Mouse (Mus musculus) hindbrain, embryonic 12.5 days (tissue): ENCODE measurements around the gene Gm13276. TPM values are rescaled to one million over a fixed set of nuclear protein-coding genes. Genes with fewer than 3 reads are reported as not detected.
"Not testable (repeated sequence)": the region's sequence is repeated elsewhere in the genome, so short reads cannot be mapped to it uniquely, and the experiment has no call there.

Source experiments
- ATAC-seq: fragments of 200-750 bp; cut with Nextera tagmentation; 2 replicates; pipeline ENCODE4 v1.8.0; 2017; ENCODE audit warnings: moderate TSS enrichment; ENCODE audit not compliant: low FRiP score
- H3K27ac ChIP-seq: fragments of 300-500 bp; sonication (generic); 2 replicates; pipeline ENCODE4 v1.5.1; 2016; ENCODE audit warnings: mild to moderate bottlenecking
- H3K27me3 ChIP-seq: fragments of 300-500 bp; sonication (generic); 2 replicates; pipeline ENCODE4 v1.6.1; 2016; ENCODE audit warnings: mild to moderate bottlenecking
- H3K36me3 ChIP-seq: fragments of 300-500 bp; sonication (generic); 2 replicates; pipeline ENCODE4 v1.6.1; 2016; ENCODE audit warnings: mild to moderate bottlenecking
- H3K4me1 ChIP-seq: fragments of 300-500 bp; sonication (generic); 2 replicates; pipeline ENCODE4 v1.6.1; 2016
- H3K4me2 ChIP-seq: fragments of 300-500 bp; sonication (generic); replicated peaks from 2 replicates; pipeline ENCODE4 v1.6.1; 2016; ENCODE audit warnings: mild to moderate bottlenecking
- H3K4me3 ChIP-seq: fragments of 300-500 bp; sonication (generic); 2 replicates; pipeline ENCODE4 v1.5.1; 2016; ENCODE audit warnings: mild to moderate bottlenecking
- H3K9ac ChIP-seq: fragments of 300-500 bp; sonication (generic); 2 replicates; pipeline ENCODE4 v1.6.1; 2016; ENCODE audit warnings: mild to moderate bottlenecking, moderate library complexity
- H3K9me3 ChIP-seq: fragments of 300-500 bp; sonication (generic); replicated peaks from 2 replicates; pipeline ENCODE4 v1.6.1; 2016; ENCODE audit warnings: mild to moderate bottlenecking
- WGBS: fragments of 180-500 bp; shearing (Covaris S2); methylation state at CpG from one replicate; pipeline ENCODE4 v1.1.7; 2016; 5-methylcytosine and 5-hydroxymethylcytosine counted together
- polyA plus RNA-seq: library from polyadenylated mRNA; unstranded; fragments of >200 nt; fragmentation: Nextera tagmentation; extraction: Ambion mirVana; gene quantifications from 2 replicates; pipeline ENCODE4 v1.2.1, GENCODE M21; 2016

The Gm13276 gene
- polyA plus RNA-seq, 1 experiment from 2014 or later, result 0.62 TPM

DNA sequence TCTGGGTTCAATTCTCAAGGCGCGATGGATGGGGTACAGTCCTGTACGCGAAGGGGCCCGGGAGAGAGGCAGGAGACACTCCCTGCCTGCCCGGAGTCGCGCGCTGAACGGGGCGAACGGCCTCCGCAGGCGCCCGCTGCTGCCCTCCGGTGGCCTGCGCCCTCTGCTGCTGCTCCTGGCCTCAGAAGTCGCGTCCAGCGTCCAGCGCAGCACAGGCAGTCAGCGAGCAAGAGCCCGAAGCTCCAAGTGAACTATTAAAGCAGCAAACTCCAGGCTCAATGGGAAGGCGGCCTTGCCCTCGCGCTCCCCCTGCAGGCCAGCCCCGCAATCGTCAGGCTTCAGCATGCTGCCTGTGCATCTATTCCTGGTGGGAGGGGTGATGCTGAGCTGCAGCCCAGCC lies 25.1 kb upstream of the Gm13276 start:
- not testable (repeated sequence) for H3K27ac ChIP-seq, ATAC-seq, H3K9ac ChIP-seq, H3K27me3 ChIP-seq, H3K4me1 ChIP-seq, H3K36me3 ChIP-seq, H3K9me3 ChIP-seq
- under 1% methylated on average over 23 of the region's 28 CpGs for WGBS
- H3K4me3 ChIP-seq, result peak overlapping the region; percentile 32
- peak overlapping the region; percentile 52 for H3K4me2 ChIP-seq

DNA sequence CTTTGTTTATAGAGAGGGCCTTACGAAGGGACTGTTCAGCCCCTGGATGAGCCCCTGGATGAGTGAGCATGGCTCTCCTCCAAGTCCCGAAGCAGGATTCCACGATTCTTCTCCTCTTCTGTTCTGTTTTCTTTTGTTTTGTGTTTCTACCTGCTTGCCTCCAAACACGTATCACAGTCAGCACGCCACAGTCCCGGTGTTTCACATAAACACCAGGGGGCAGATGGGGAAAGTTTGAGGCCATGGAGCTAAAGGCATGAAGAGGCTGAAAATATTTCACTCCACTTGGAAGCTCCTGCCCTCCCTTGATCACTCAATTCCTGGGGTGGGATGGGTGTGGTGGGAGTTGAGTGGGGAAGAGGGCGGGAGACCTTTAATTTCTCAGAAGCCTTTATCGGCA lies 23.7 kb upstream of the Gm13276 start:
- not testable (repeated sequence) for H3K9me3 ChIP-seq, H3K27ac ChIP-seq, H3K27me3 ChIP-seq, H3K4me3 ChIP-seq, H3K9ac ChIP-seq, H3K4me2 ChIP-seq, ATAC-seq, H3K36me3 ChIP-seq, H3K4me1 ChIP-seq
- WGBS, result 63% methylated on average over 6 of the region's 8 CpGs

DNA sequence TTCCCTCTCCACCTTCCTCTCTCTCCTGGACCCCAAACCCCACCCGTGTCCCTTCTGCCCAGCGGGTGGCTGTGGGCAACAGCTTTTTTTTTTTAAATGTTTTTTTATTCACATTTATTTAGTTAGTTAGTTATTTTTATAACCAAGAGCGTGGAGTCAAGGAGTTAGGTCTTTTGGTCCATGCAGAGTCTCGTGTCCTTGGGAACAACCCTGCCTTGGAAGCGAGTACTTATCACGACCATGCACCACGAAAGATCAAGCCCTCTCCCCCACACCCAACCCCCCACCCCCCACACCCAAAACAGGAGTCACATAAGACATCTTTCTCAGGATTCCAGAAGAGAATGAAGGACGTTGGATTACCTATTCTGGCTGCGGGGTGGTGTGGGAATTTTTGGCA lies 23.2 kb upstream of the Gm13276 start:
- H3K4me2 ChIP-seq, H3K27ac ChIP-seq, H3K4me1 ChIP-seq, H3K27me3 ChIP-seq, H3K9me3 ChIP-seq, H3K9ac ChIP-seq, ATAC-seq, H3K4me3 ChIP-seq, H3K36me3 ChIP-seq: not testable (repeated sequence)
- 54% methylated on average over 9 of the region's 9 CpGs for WGBS

DNA sequence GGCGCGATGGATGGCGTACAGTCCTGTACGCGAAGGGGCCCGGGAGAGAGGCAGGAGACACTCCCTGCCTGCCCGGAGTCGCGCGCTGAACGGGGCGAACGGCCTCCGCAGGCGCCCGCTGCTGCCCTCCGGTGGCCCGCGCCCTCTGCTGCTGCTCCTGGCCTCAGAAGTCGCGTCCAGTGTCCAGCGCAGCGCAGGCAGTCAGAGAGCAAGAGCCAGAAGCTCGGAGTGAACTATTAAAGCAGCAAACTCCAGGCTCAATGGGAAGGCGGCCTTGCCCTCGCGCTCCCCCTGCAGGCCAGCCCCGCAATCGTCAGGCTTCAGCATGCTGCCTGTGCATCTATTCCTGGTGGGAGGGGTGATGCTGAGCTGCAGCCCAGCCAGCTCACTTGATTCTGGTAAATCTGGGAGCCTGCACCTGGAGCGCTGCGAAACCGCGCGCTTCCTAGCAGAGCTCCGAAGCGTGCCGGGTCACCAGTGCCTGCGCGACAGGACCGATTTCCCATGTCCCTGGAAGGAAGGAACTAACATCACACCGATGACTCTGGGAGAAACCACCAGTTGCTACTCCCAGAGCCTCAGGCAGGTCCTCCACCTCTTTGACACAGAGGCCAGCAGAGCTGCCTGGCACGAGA lies 22.0 kb upstream of the Gm13276 start:
- ATAC-seq, H3K4me1 ChIP-seq, H3K27me3 ChIP-seq, H3K9ac ChIP-seq, H3K9me3 ChIP-seq, H3K27ac ChIP-seq, H3K36me3 ChIP-seq: not testable (repeated sequence)
- H3K4me2 ChIP-seq, result peak overlapping the region; percentile 56
- peak overlapping the region; percentile 30 for H3K4me3 ChIP-seq
- 3% methylated on average over 32 of the region's 42 CpGs for WGBS

DNA sequence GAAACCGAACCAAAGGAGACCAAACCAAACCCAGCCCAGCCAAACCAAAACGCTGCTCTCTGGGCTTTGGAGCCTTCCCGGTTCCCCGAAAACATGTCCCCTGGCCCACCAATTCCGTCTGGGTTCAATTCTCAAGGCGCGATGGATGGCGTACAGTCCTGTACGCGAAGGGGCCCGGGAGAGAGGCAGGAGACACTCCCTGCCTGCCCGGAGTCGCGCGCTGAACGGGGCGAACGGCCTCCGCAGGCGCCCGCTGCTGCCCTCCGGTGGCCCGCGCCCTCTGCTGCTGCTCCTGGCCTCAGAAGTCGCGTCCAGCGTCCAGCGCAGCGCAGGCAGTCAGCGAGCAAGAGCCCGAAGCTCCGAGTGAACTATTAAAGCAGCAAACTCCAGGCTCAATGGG lies 12.0 kb upstream of the Gm13276 start, which contains the start of gene Gm13290:
Gene Gm13290 (plus strand): TSS at position 301 of the 400 bp plus-strand sequence.
- not testable (repeated sequence) for H3K9ac ChIP-seq

DNA sequence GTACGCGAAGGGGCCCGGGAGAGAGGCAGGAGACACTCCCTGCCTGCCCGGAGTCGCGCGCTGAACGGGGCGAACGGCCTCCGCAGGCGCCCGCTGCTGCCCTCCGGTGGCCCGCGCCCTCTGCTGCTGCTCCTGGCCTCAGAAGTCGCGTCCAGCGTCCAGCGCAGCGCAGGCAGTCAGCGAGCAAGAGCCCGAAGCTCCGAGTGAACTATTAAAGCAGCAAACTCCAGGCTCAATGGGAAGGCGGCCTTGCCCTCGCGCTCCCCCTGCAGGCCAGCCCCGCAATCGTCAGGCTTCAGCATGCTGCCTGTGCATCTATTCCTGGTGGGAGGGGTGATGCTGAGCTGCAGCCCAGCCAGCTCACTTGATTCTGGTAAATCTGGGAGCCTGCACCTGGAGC lies 8.9 kb upstream of the Gm13276 start, which contains the start of gene Gm13289:
Gene Gm13289 (plus strand): TSS at position 301 of the 400 bp plus-strand sequence.
- not testable (repeated sequence) for H3K9me3 ChIP-seq, H3K4me3 ChIP-seq, H3K36me3 ChIP-seq, H3K4me2 ChIP-seq, H3K27me3 ChIP-seq, H3K4me1 ChIP-seq, H3K27ac ChIP-seq, ATAC-seq, H3K9ac ChIP-seq
- WGBS, result no CpG with 5 or more reads among the region's 29 CpGs

More for the DNA sequence above, 12.0 kb upstream of the Gm13276 start, which contains the start of gene Gm13290:
- ATAC-seq, H3K36me3 ChIP-seq, H3K27me3 ChIP-seq, H3K4me1 ChIP-seq, H3K4me3 ChIP-seq, H3K4me2 ChIP-seq, H3K9me3 ChIP-seq, H3K27ac ChIP-seq: not testable (repeated sequence)
- WGBS, result no CpG with 5 or more reads among the region's 32 CpGs

DNA sequence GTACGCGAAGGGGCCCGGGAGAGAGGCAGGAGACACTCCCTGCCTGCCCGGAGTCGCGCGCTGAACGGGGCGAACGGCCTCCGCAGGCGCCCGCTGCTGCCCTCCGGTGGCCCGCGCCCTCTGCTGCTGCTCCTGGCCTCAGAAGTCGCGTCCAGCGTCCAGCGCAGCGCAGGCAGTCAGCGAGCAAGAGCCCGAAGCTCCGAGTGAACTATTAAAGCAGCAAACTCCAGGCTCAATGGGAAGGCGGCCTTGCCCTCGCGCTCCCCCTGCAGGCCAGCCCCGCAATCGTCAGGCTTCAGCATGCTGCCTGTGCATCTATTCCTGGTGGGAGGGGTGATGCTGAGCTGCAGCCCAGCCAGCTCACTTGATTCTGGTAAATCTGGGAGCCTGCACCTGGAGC lies 6.0 kb upstream of the Gm13276 start, which contains the start of gene Gm13272:
Gene Gm13272 (plus strand): TSS at position 301 of the 400 bp plus-strand sequence.
- not testable (repeated sequence) for H3K36me3 ChIP-seq, H3K4me2 ChIP-seq, ATAC-seq, H3K27me3 ChIP-seq, H3K9ac ChIP-seq, H3K27ac ChIP-seq, H3K4me3 ChIP-seq, H3K9me3 ChIP-seq, H3K4me1 ChIP-seq
- no CpG with 5 or more reads among the region's 29 CpGs for WGBS

DNA sequence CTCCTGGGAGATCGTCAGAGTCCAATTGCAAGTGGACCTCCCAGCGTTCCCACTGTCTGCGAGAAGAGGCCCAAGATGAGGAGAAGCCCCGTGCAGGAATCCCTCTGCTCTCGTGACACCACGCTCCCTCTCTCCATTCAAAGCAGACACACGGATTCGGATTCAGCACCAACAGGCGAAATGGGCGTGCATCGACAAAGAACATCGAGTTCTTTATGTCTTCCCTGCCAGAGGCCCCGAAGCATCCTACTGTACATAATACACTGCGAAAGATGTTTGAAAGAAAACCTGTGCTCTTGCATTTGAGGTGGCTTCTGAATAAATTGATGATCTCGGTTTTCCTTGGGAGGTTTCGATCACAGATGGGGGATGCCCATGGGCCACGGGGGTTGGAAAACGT lies 5.2 kb upstream of the Gm13276 start:
- ATAC-seq, result not testable (repeated sequence)
- 57% methylated on average over 14 of the region's 18 CpGs for WGBS

DNA sequence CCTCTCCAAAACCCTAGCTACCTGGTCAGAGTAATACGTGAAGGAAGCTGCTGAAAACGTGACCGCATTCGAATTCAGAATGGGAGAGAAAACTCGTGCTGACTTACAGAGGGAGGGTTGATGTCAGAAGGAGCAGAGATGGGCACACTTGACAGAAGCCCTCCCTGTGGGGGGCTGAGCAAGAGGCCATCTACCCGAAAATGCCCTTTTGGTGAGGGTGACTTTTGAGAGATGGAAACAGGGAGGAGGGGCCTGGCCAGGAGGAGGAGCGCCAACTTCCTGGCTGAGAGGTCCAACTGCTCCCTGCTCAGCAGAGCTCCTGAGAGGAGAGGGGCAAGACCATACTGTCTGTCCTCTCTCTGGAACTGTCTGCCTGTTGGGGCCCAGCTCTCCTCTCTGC lies 3.7 kb upstream of the Gm13276 start, which contains the start of gene Ifnz:
Gene Ifnz (plus strand): TSS at position 301 of the 400 bp plus-strand sequence.
- not testable (repeated sequence) for H3K9me3 ChIP-seq, H3K4me1 ChIP-seq, H3K36me3 ChIP-seq, H3K4me3 ChIP-seq, ATAC-seq, H3K9ac ChIP-seq, H3K27ac ChIP-seq, H3K27me3 ChIP-seq
- peak within 1 kb of the TSS; percentile 41 for H3K4me2 ChIP-seq
- WGBS, result 12% methylated on average over 5 of the region's 7 CpGs

More for the DNA sequence above, 5.2 kb upstream of the Gm13276 start:
- H3K36me3 ChIP-seq, H3K4me2 ChIP-seq, H3K4me3 ChIP-seq, H3K9me3 ChIP-seq, H3K4me1 ChIP-seq, H3K27ac ChIP-seq, H3K9ac ChIP-seq, H3K27me3 ChIP-seq: not testable (repeated sequence)

DNA sequence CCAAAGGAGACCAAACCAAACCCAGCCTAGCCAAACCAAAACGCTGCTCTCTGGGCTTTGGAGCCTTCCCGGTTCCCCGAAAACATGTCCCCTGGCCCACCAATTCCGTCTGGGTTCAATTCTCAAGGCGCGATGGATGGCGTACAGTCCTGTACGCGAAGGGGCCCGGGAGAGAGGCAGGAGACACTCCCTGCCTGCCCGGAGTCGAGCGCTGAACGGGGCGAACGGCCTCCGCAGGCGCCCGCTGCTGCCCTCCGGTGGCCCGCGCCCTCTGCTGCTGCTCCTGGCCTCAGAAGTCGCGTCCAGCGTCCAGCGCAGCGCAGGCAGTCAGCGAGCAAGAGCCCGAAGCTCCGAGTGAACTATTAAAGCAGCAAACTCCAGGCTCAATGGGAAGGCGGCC lies 3.2 kb upstream of the Gm13276 start:
- H3K9me3 ChIP-seq, H3K27ac ChIP-seq, H3K36me3 ChIP-seq, H3K4me1 ChIP-seq, ATAC-seq, H3K27me3 ChIP-seq, H3K4me3 ChIP-seq, H3K9ac ChIP-seq: not testable (repeated sequence)
- WGBS, result 0% methylated on average over 1 of the region's 31 CpGs
- H3K4me2 ChIP-seq, result peak overlapping the region; percentile 41

DNA sequence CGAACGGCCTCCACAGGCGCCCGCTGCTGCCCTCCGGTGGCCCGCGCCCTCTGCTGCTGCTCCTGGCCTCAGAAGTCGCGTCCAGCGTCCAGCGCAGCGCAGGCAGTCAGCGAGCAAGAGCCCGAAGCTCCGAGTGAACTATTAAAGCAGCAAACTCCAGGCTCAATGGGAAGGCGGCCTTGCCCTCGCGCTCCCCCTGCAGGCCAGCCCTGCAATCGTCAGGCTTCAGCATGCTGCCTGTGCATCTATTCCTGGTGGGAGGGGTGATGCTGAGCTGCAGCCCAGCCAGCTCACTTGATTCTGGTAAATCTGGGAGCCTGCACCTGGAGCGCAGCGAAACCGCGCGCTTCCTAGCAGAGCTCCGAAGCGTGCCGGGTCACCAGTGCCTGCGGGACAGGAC lies 2.9 kb downstream of the Gm13276 start, which contains the start of gene Gm13277:
Gene Gm13277 (plus strand): TSS at position 231 of the 400 bp plus-strand sequence.
- not testable (repeated sequence) for H3K4me3 ChIP-seq, H3K9ac ChIP-seq

DNA sequence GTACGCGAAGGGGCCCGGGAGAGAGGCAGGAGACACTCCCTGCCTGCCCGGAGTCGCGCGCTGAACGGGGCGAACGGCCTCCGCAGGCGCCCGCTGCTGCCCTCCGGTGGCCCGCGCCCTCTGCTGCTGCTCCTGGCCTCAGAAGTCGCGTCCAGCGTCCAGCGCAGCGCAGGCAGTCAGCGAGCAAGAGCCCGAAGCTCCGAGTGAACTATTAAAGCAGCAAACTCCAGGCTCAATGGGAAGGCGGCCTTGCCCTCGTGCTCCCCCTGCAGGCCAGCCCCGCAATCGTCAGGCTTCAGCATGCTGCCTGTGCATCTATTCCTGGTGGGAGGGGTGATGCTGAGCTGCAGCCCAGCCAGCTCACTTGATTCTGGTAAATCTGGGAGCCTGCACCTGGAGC lies 5.7 kb downstream of the Gm13276 start, which contains the start of gene Gm13278:
Gene Gm13278 (plus strand): TSS at position 301 of the 400 bp plus-strand sequence.
- not testable (repeated sequence) for H3K9me3 ChIP-seq, H3K9ac ChIP-seq, H3K36me3 ChIP-seq, H3K4me3 ChIP-seq, ATAC-seq, H3K27me3 ChIP-seq, H3K4me1 ChIP-seq, H3K27ac ChIP-seq, H3K4me2 ChIP-seq
- no CpG with 5 or more reads among the region's 28 CpGs for WGBS

More for the DNA sequence above, 2.9 kb downstream of the Gm13276 start, which contains the start of gene Gm13277:
- whole genome bisulfite sequencing, result 0% methylated on average over 4 of the region's 28 CpGs
- H3K36me3 ChIP-seq, H3K27ac ChIP-seq, H3K4me2 ChIP-seq, H3K27me3 ChIP-seq, ATAC-seq, H3K9me3 ChIP-seq, H3K4me1 ChIP-seq: not testable (repeated sequence)
